Mouse (Mus musculus): ENCODE data around the gene Fiz1.

DNA sequence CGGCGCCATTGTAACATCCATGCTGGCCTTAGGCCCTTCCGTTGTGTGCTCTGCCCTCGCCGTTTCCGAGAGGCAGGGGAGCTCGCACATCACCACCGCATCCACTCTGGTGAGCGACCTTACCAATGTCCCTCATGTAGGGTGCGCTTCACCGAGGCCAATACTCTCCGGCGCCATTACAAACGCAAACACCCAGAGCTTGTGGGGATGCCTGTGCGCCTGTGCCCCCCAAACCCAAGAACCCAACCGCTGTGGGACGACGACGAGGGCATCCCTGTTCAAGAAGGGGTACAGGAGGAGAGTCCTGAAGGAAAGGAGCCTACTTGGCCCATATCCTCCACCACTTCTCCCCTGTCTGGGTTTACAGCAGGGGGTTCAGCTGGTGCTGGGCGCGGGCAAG is 3.4 kb upstream of the Fiz1 start:
- TF ChIP-seq CTCF (IDR thresholded peaks at IDR 0.05; ENCODE audit: low read depth) = no peak
- TF ChIP-seq EP300 (IDR thresholded peaks at IDR 0.05; ENCODE audit: low read depth) = no peak

Data from liver, postnatal 0 days (tissue).